Mouse (Mus musculus) heart, postnatal 0 days (tissue): ENCODE measurements at regions not wholly inside any gene's neighbourhood (a gene's known extent, or its start where the extent isn't known, plus 50 kb on each side); places are given as distances from the start of the nearest gene placed in this dataset.

ENCODE experiments used
- CTCF ChIP-seq: IDR thresholded peaks from 2 replicates; pipeline ENCODE4 v1.5.1; 2016; ENCODE audit warnings: antibody characterized with exemption, control low read depth, low read depth
- EP300 ChIP-seq: IDR thresholded peaks from 2 replicates; pipeline ENCODE4 v1.6.1; 2016; ENCODE audit warnings: antibody characterized with exemption, low read depth

DNA sequence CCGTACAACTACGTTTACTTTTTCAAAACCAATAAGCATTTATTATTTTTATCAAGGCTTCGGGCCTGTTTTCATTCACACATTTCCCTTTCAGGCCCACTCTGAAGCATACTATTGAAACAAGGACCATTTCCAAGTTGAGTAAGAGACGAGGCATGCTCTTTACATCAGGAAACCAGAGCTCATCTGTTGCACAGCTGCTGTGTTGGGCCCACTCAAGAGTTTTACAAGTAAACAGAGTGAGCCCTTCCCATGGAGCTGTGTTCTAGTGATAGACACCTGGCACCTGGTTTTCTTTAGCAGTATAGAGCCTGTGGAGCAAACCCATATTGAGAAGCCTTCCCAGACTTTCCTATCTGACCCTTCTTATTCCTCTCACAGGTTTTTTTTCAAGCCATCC is 363.5 kb downstream of the Ptprc start:
- TF ChIP-seq EP300: no peak
- no peak for TF ChIP-seq CTCF
